Mouse (Mus musculus): ENCODE measurements at regions not wholly inside any gene's neighbourhood (a gene's known extent, or its start where the extent isn't known, plus 50 kb on each side); places are given as distances from the start of the nearest gene placed in this dataset.

DNA sequence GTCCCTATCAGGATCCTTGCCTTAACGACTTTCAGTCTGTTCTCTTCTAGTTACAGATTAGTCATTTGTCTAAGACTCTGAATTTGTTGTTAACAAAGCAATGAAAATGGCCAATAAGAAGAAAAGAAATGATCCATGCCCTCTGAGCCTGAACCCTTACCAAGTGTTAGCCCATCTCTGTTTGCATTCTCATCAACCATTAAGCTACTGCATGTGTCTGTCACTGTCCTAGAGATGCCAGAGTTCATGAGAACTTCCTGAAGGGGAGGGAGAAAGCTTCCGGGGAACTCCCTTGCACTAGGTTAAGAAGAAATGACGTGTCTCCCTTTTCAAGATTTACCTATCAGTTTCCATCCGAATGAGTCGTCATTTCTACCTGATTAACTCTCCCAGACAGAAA is 106.7 kb upstream of the Zfp462 start:
- Histone ChIP-seq H3K4me1 (ENCODE audit: control insufficient read depth, insufficient read depth, low read length) (peaks cover 4% of the 10 kb centered on the region; the same call in 1 of the 2 replicates), H3K9ac (replicated peaks; ENCODE audit: low read depth, low read length) (no peak overlapping the region), H3K9me3 (ENCODE audit: control insufficient read depth, low read depth, low read length) (no peaks in the 10 kb centered on the region), H3K27me3 (ENCODE audit: control insufficient read depth, insufficient read depth, low read length) (no peaks in the 10 kb centered on the region), H3K4me3 (ENCODE audit: low read depth, low read length) (no peak overlapping the region), H3K4me2 (replicated peaks; ENCODE audit: low read depth, low read length) (no peak overlapping the region), H3K36me3 (ENCODE audit: control insufficient read depth, insufficient read depth, low read length) (no peaks in the 10 kb centered on the region), H3K27ac (ENCODE audit: low read length) (no peak overlapping the region)
- ATAC-seq (ENCODE audit: insufficient number of reproducible peaks, insufficient read depth, low FRiP score, low read depth), result no peak
- WGBS, result 42% methylated on average over 5 of the region's 5 CpGs

DNA sequence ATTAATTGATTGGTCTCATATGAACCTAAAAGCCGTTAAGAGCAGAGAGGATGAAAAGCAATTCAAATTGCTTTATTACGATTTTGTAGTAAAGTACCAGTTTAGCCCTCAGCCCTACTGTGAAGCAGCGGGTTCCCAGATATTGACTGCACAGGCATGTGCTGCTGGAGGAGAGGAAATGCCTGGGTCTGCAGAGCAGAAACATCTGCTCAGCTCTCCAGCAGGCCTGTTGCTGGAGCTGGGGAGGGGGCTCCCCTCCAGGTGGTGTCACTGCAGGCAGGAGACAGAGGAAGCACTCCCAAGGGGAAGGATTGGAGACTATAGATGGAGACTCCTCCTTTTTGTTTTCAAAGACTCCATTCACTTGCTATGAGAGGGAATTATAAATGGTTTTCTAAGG is 106.1 kb upstream of the Zfp462 start:
- Histone ChIP-seq H3K9ac (replicated peaks; ENCODE audit: low read depth, low read length) (no peak overlapping the region), H3K4me2 (replicated peaks; ENCODE audit: low read depth, low read length) (no peak overlapping the region), H3K36me3 (ENCODE audit: control insufficient read depth, insufficient read depth, low read length) (no peaks in the 10 kb centered on the region), H3K9me3 (ENCODE audit: control insufficient read depth, low read depth, low read length) (no peaks in the 10 kb centered on the region), H3K4me3 (ENCODE audit: low read depth, low read length) (no peak overlapping the region), H3K27ac (ENCODE audit: low read length) (no peak overlapping the region), H3K4me1 (ENCODE audit: control insufficient read depth, insufficient read depth, low read length) (peaks cover 4% of the 10 kb centered on the region; the same call in 1 of the 2 replicates), H3K27me3 (ENCODE audit: control insufficient read depth, insufficient read depth, low read length) (no peaks in the 10 kb centered on the region)
- WGBS, result 36% methylated on average over 3 of the region's 3 CpGs
- no peak for ATAC-seq (ENCODE audit: insufficient number of reproducible peaks, insufficient read depth, low FRiP score, low read depth)

- H3K4me2 ChIP-seq (replicated peaks; ENCODE audit: low read depth, low read length), result no peak overlapping the region
- no peaks in the 10 kb centered on the region for H3K4me1 ChIP-seq (ENCODE audit: control insufficient read depth, insufficient read depth, low read length)
- WGBS, result 83% methylated on average over 7 of the region's 7 CpGs
- no peaks in the 10 kb centered on the region for H3K36me3 ChIP-seq (ENCODE audit: control insufficient read depth, insufficient read depth, low read length)
- H3K9me3 ChIP-seq (ENCODE audit: control insufficient read depth, low read depth, low read length), result no peaks in the 10 kb centered on the region
- H3K27ac ChIP-seq (ENCODE audit: low read length), result no peak overlapping the region
- H3K9ac ChIP-seq (replicated peaks; ENCODE audit: low read depth, low read length), result no peak overlapping the region
- H3K27me3 ChIP-seq (ENCODE audit: control insufficient read depth, insufficient read depth, low read length), result no peaks in the 10 kb centered on the region
- no peak overlapping the region for H3K4me3 ChIP-seq (ENCODE audit: low read depth, low read length)
- no peak for ATAC-seq (ENCODE audit: insufficient number of reproducible peaks, insufficient read depth, low FRiP score, low read depth)
These were observed 91.6 kb upstream of the Zfp462 start for GRCm38 (mm10) chr4:54852991-54853925.

DNA sequence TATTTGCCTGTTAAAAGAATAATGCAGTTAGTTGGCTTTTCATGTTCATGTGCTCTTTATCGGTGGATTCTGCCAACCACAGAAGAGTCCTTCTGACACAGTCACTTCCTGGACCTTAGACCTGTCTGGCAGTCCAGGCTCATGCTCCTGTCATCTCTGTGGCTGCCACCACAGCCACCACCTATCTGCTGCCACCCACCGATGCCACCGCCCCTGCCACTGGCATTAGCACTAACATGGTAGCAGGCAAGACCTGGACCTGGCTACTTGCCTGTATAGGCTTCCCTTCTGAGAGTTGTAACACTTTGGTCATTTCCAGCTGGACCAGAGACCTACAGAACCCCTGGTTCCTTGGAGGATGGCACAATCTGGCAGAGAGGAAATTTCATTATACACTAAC is 86.2 kb upstream of the Zfp462 start:
- ATAC-seq (ENCODE audit: insufficient number of reproducible peaks, insufficient read depth, low FRiP score, low read depth), result no peak
- WGBS, result 97% methylated on average over 3 of the region's 3 CpGs
- no peak overlapping the region for H3K4me2 ChIP-seq (replicated peaks; ENCODE audit: low read depth, low read length)

GRCm38 (mm10) chr4:54866062-54866461 is 78.8 kb upstream of the Zfp462 start:
- H3K4me2 ChIP-seq (replicated peaks; ENCODE audit: low read depth, low read length), result no peak overlapping the region
- H3K27ac ChIP-seq (ENCODE audit: low read length), result no peak overlapping the region
- no peaks in the 10 kb centered on the region for H3K9me3 ChIP-seq (ENCODE audit: control insufficient read depth, low read depth, low read length)
- WGBS, result 55% methylated on average over 2 of the region's 2 CpGs
- H3K27me3 ChIP-seq (ENCODE audit: control insufficient read depth, insufficient read depth, low read length), result no peaks in the 10 kb centered on the region
- H3K36me3 ChIP-seq (ENCODE audit: control insufficient read depth, insufficient read depth, low read length), result no peaks in the 10 kb centered on the region
- ATAC-seq (ENCODE audit: insufficient number of reproducible peaks, insufficient read depth, low FRiP score, low read depth), result no peak
- no peaks in the 10 kb centered on the region for H3K4me1 ChIP-seq (ENCODE audit: control insufficient read depth, insufficient read depth, low read length)
- H3K4me3 ChIP-seq (ENCODE audit: low read depth, low read length), result no peak overlapping the region
- no peak overlapping the region for H3K9ac ChIP-seq (replicated peaks; ENCODE audit: low read depth, low read length)

More for the DNA sequence above, 86.2 kb upstream of the Zfp462 start:
- H3K27ac ChIP-seq (ENCODE audit: low read length), result no peak overlapping the region
- H3K9ac ChIP-seq (replicated peaks; ENCODE audit: low read depth, low read length), result no peak overlapping the region
- no peaks in the 10 kb centered on the region for H3K27me3 ChIP-seq (ENCODE audit: control insufficient read depth, insufficient read depth, low read length)
- no peak overlapping the region for H3K4me3 ChIP-seq (ENCODE audit: low read depth, low read length)
- H3K36me3 ChIP-seq (ENCODE audit: control insufficient read depth, insufficient read depth, low read length), result no peaks in the 10 kb centered on the region
- no peaks in the 10 kb centered on the region for H3K9me3 ChIP-seq (ENCODE audit: control insufficient read depth, low read depth, low read length)
- H3K4me1 ChIP-seq (ENCODE audit: control insufficient read depth, insufficient read depth, low read length), result no peaks in the 10 kb centered on the region

DNA sequence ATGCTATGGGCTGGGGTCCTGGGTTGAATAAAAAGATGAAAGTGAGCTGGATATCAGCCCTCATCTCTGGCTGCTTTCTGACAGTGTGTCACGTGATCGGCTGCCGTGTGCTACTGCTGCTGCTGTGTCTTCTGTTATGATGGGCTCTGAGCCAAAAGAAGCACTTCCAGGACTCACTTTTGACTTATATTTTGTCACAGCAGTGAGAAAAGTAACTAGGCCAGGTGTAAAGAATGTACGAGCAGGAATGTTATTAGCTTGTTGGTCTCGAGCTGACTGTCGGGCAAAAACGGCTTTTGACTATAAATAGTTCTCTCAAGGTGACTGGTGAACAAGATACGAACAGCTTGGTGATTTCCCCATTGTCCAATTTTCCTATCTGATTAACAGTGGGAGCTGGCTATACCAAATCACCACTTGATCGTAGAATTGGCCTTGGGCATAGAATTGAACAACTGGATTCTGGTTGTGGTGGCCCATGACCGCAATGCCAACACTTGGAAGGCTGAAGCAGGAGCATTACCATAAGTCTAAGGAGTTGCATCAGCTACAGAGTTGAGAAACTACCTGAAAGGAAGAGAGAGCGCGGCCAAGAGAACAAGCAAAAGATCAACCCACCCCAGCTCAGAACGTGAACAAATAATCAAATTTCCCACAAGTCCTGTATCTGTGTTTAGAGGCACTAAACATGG is 70.6 kb upstream of the Zfp462 start:
- ATAC-seq (ENCODE audit: insufficient number of reproducible peaks, insufficient read depth, low FRiP score, low read depth), result no peak
- Histone ChIP-seq H3K36me3 (ENCODE audit: control insufficient read depth, insufficient read depth, low read length) (no peaks in the 10 kb centered on the region), H3K9ac (replicated peaks; ENCODE audit: low read depth, low read length) (no peak overlapping the region), H3K4me3 (ENCODE audit: low read depth, low read length) (no peak overlapping the region), H3K4me1 (ENCODE audit: control insufficient read depth, insufficient read depth, low read length) (no peaks in the 10 kb centered on the region), H3K4me2 (replicated peaks; ENCODE audit: low read depth, low read length) (no peak overlapping the region), H3K9me3 (ENCODE audit: control insufficient read depth, low read depth, low read length) (no peaks in the 10 kb centered on the region), H3K27me3 (ENCODE audit: control insufficient read depth, insufficient read depth, low read length) (no peaks in the 10 kb centered on the region), H3K27ac (ENCODE audit: low read length) (no peak overlapping the region)
- WGBS, result 83% methylated on average over 13 of the region's 13 CpGs

- H3K4me1 ChIP-seq (ENCODE audit: control insufficient read depth, insufficient read depth, low read length), result no peaks in the 10 kb centered on the region
- no peaks in the 10 kb centered on the region for H3K36me3 ChIP-seq (ENCODE audit: control insufficient read depth, insufficient read depth, low read length)
- no peak overlapping the region for H3K4me2 ChIP-seq (replicated peaks; ENCODE audit: low read depth, low read length)
- H3K9me3 ChIP-seq (ENCODE audit: control insufficient read depth, low read depth, low read length), result no peaks in the 10 kb centered on the region
- no peak for ATAC-seq (ENCODE audit: insufficient number of reproducible peaks, insufficient read depth, low FRiP score, low read depth)
- H3K4me3 ChIP-seq (ENCODE audit: low read depth, low read length), result no peak overlapping the region
- no peaks in the 10 kb centered on the region for H3K27me3 ChIP-seq (ENCODE audit: control insufficient read depth, insufficient read depth, low read length)
- H3K9ac ChIP-seq (replicated peaks; ENCODE audit: low read depth, low read length), result no peak overlapping the region
- H3K27ac ChIP-seq (ENCODE audit: low read length), result no peak overlapping the region
- 89% methylated on average over 8 of the region's 8 CpGs for WGBS
These were observed 69.3 kb upstream of the Zfp462 start for GRCm38 (mm10) chr4:54875506-54875905.

DNA sequence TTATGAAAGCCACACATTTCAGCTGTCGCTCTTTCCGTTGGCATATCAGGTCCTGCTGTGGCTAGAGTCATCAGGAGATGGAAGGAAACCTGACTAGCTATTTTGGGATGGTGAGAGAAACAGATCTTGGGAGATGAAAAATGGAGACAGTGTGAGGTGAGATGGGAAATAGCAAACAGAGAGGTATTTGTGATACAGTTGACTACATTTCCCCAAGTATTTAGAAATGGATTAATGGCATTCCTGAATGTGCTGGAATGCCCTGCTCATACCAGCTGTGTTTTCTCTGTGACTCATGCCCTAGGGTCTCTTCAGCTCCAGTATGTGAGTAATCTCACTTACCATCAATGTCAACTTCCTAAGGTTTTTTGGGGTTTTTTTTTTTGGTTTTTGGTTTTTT is 67.5 kb upstream of the Zfp462 start:
- no peak overlapping the region for H3K4me3 ChIP-seq (ENCODE audit: low read depth, low read length)
- H3K27me3 ChIP-seq (ENCODE audit: control insufficient read depth, insufficient read depth, low read length), result no peaks in the 10 kb centered on the region
- H3K9ac ChIP-seq (replicated peaks; ENCODE audit: low read depth, low read length), result no peak overlapping the region
- no peaks in the 10 kb centered on the region for H3K36me3 ChIP-seq (ENCODE audit: control insufficient read depth, insufficient read depth, low read length)
- no peaks in the 10 kb centered on the region for H3K4me1 ChIP-seq (ENCODE audit: control insufficient read depth, insufficient read depth, low read length)
- 45% methylated on average over 2 of the region's 2 CpGs for WGBS
- no peak overlapping the region for H3K4me2 ChIP-seq (replicated peaks; ENCODE audit: low read depth, low read length)
- H3K9me3 ChIP-seq (ENCODE audit: control insufficient read depth, low read depth, low read length), result no peaks in the 10 kb centered on the region
- no peak overlapping the region for H3K27ac ChIP-seq (ENCODE audit: low read length)
- no peak for ATAC-seq (ENCODE audit: insufficient number of reproducible peaks, insufficient read depth, low FRiP score, low read depth)

All from stomach, embryonic 14.5 days (tissue).